Mouse (Mus musculus): Measurements from ENCODE around the gene Ubox5. TPM values are rescaled to one million over a fixed set of nuclear protein-coding genes. Genes with fewer than 3 reads are reported as not detected.

Gene Ubox5
- polyA plus RNA-seq, 1 experiment from 2014 or later: 12.6 TPM

- no peak overlapping the region for H3K4me2 ChIP-seq (replicated peaks)
- WGBS: 32% methylated on average over 16 of the region's 16 CpGs
- no peak for ATAC-seq (ENCODE audit: low FRiP score)
Measured at GRCm38 (mm10) chr2:130638101-130638611, 8.3 kb upstream of the Ubox5 start.

GRCm38 (mm10) chr2:130635847-130636246, 6.0 kb upstream of the Ubox5 start:
- Histone ChIP-seq H3K36me3 (replicated peaks; ENCODE audit: control insufficient read depth, insufficient read depth) (peaks cover 22% of the 10 kb centered on the region), H3K4me1 (replicated peaks; ENCODE audit: control insufficient read depth, insufficient read depth, low read length) (peaks cover 16% of the 10 kb centered on the region), H3K27me3 (ENCODE audit: control insufficient read depth, insufficient read depth, low read length) (peaks cover 65% of the 10 kb centered on the region), H3K9me3 (ENCODE audit: control insufficient read depth, low read length) (no peaks in the 10 kb centered on the region), H3K9ac (0 out of 2 replicates have a peak overlapping the region, but pooled peaks have one; percentile 20), H3K4me3 (replicated peaks; ENCODE audit: low read length) (no peak overlapping the region), H3K4me2 (replicated peaks) (no peak overlapping the region), H3K27ac (no peak overlapping the region)
- ATAC-seq (ENCODE audit: low FRiP score): no peak
- 17% methylated on average over 21 of the region's 21 CpGs for WGBS
- DNase-seq (ENCODE audit: low spot score): no peak

More at GRCm38 (mm10) chr2:130638101-130638611, 8.3 kb upstream of the Ubox5 start:
- Histone ChIP-seq H3K27me3 (ENCODE audit: control insufficient read depth, insufficient read depth, low read length) (peaks cover 66% of the 10 kb centered on the region), H3K4me3 (replicated peaks; ENCODE audit: low read length) (no peak overlapping the region), H3K9me3 (ENCODE audit: control insufficient read depth, low read length) (no peaks in the 10 kb centered on the region), H3K36me3 (replicated peaks; ENCODE audit: control insufficient read depth, insufficient read depth) (peaks cover 22% of the 10 kb centered on the region), H3K27ac (no peak overlapping the region), H3K4me1 (replicated peaks; ENCODE audit: control insufficient read depth, insufficient read depth, low read length) (peaks cover 29% of the 10 kb centered on the region), H3K9ac (no peak overlapping the region)
- DNase-seq (ENCODE audit: low spot score): no peak

DNA sequence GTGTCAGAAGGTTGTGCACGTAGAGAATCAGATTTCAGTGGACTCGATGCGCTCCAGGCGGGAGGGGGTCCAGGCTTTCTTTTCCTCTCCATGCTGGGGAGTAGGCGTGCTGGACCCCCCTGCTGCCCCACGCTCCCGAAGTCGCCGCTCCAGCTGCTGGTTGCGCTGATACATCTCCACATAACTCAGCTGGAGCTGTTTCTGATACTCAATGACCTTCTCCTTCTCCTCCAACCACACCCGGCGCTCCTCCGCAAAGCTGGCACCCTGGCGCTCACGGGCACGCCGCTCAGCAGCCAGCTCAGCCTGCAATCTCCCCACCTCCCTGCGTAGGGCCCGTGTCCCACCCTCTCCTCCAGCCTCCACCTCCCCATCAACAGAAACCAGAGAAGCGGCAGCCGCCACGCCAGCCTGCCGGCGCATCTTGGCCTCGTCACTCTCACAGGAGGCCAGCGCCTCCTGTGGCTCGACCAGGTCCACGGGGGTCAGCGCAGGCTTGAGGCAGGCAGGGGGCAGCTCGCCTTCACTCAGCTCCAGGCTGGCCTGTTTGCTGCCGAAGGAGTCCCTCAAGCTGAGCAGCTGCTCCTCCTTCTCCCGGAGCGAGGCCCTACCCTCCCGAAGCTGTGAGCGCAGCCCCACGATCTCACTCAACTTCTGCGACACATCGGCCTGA, 5.0 kb upstream of the Ubox5 start:
- Histone ChIP-seq H3K4me3 (replicated peaks; ENCODE audit: low read length) (peak overlapping the region; percentile 24), H3K4me2 (replicated peaks) (peak overlapping the region; percentile 55), H3K27me3 (ENCODE audit: control insufficient read depth, insufficient read depth, low read length) (peaks cover 58% of the 10 kb centered on the region), H3K4me1 (replicated peaks; ENCODE audit: control insufficient read depth, insufficient read depth, low read length) (peaks cover 19% of the 10 kb centered on the region), H3K27ac (no peak overlapping the region), H3K36me3 (replicated peaks; ENCODE audit: control insufficient read depth, insufficient read depth) (peaks cover 22% of the 10 kb centered on the region), H3K9ac (peak overlapping the region; percentile 44), H3K9me3 (ENCODE audit: control insufficient read depth, low read length) (no peaks in the 10 kb centered on the region)
- DNase-seq (ENCODE audit: low spot score): no peak
- WGBS: 3% methylated on average over 38 of the region's 38 CpGs
- ATAC-seq (ENCODE audit: low FRiP score): no peak

DNA sequence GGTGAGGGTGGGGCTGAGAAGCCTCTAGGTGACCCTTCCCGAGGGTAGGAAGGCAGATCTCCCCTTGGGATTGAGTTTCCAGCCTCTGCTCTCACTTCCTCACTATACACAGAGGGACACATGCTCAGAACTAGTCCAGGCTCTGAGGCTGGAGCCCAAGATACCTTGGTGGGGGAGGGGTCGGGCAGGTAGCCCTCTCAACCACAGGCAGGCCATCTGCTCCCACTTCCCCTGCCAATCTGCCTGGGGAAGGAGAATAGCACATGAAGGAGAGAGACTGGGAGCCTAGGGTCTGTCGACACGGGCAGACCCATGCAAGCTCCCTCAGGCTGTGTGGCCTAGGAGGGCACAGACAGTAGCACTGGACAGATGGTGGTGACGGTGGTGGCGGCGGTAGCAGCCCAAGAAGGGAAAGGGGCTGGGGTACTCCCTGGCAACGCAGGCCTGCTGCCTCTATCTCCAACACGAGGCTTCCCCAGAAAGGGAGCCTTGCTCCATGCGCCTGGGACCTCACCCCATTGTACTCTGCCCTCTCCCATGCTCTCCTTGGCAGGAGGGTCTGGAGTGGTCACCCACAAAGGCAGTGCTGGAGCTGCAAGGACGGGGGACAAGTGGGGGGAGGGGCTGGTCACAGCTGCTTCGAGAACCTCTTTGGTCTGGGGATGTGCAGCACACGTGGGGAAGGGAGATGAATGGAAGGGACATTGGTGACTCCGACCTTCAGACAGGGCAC, 4.3 kb upstream of the Ubox5 start:
- ATAC-seq (ENCODE audit: low FRiP score) (no peak), DNase-seq (ENCODE audit: low spot score) (no peak)
- Histone ChIP-seq H3K27ac (no peak overlapping the region), H3K9ac (peak overlapping the region; percentile 44), H3K9me3 (ENCODE audit: control insufficient read depth, low read length) (no peaks in the 10 kb centered on the region), H3K27me3 (ENCODE audit: control insufficient read depth, insufficient read depth, low read length) (peaks cover 55% of the 10 kb centered on the region), H3K4me3 (replicated peaks; ENCODE audit: low read length) (peak overlapping the region; percentile 24; the same call in 1 of the 2 replicates), H3K4me2 (replicated peaks) (peak overlapping the region; percentile 55), H3K36me3 (replicated peaks; ENCODE audit: control insufficient read depth, insufficient read depth) (peaks cover 22% of the 10 kb centered on the region), H3K4me1 (replicated peaks; ENCODE audit: control insufficient read depth, insufficient read depth, low read length) (peaks cover 19% of the 10 kb centered on the region)
- WGBS: 8% methylated on average over 13 of the region's 14 CpGs

DNA sequence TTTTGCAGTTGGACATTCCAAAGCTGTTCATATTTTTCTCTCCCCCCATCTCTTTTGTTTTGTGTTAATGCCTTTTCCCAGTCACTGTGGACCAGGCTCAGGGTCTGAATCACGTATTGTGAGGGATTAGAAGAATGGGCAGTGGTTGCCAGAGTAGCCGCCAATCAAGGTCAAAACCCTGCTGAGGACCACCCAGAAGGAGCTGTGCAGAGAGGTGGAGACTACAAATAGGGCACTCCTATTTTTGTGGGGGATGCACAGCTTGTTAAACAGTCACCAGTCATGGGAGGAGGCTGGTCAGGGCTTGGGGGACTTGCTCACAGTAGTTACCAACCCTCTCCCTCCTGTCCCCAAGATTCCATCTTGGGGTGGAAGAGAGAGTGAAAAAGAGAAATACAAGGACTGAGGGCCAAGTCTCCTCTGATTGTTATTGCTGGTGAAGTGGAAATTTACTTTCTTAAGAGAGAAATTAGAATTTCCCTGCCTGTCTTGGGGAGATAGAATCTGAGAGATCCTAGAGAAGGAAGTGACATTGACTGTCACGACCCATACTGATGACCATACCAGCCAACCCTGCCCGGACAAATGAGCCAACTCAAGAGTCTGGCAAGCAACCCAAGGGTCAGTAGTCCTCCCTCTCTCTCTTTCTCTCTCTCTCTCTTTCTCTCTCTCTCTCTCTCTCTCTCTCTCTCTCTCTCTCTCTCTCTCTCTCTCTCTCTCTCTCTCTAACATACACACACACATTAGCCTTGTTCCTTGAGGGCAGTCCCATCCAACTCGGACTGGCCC, 3.2 kb upstream of the Ubox5 start:
- peak; percentile 37 for DNase-seq (ENCODE audit: low spot score)
- Histone ChIP-seq H3K36me3 (replicated peaks; ENCODE audit: control insufficient read depth, insufficient read depth) (peaks cover 22% of the 10 kb centered on the region), H3K4me3 (replicated peaks; ENCODE audit: low read length) (no peak overlapping the region), H3K9me3 (ENCODE audit: control insufficient read depth, low read length) (no peaks in the 10 kb centered on the region), H3K27me3 (ENCODE audit: control insufficient read depth, insufficient read depth, low read length) (peaks cover 45% of the 10 kb centered on the region), H3K9ac (no peak overlapping the region), H3K27ac (no peak overlapping the region), H3K4me2 (replicated peaks) (no peak overlapping the region), H3K4me1 (replicated peaks; ENCODE audit: control insufficient read depth, insufficient read depth, low read length) (peaks cover 24% of the 10 kb centered on the region)
- ATAC-seq (ENCODE audit: low FRiP score): no peak
- 46% methylated on average over 5 of the region's 5 CpGs for WGBS

DNA sequence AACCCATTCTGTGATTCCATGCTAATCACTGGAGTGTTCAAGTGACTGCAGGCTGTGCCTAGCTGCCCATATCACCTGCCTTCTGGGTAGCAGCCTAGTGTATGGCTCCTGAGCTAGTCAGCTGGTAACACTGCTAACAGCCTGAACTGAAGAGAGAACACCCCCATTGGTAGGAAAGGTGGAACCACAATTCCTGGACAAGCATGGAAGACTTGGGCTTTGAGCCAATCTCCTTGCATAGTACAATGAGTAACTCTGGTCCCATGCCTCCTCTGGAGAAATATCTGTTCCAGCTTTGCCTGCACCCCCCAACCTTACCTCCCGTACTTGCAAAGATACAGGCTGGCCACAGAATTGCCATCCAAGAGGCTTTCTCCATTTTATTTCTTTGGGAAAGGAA, 2.6 kb upstream of the Ubox5 start:
- DNase-seq (ENCODE audit: low spot score): no peak
- Histone ChIP-seq H3K36me3 (replicated peaks; ENCODE audit: control insufficient read depth, insufficient read depth) (peaks cover 28% of the 10 kb centered on the region), H3K4me2 (replicated peaks) (no peak overlapping the region), H3K27me3 (ENCODE audit: control insufficient read depth, insufficient read depth, low read length) (peaks cover 38% of the 10 kb centered on the region), H3K27ac (0 out of 2 replicates have a peak overlapping the region, but pooled peaks have one; percentile 11), H3K4me3 (replicated peaks; ENCODE audit: low read length) (no peak overlapping the region), H3K4me1 (replicated peaks; ENCODE audit: control insufficient read depth, insufficient read depth, low read length) (peaks cover 24% of the 10 kb centered on the region), H3K9me3 (ENCODE audit: control insufficient read depth, low read length) (no peaks in the 10 kb centered on the region), H3K9ac (no peak overlapping the region)
- 50% methylated on average over 1 of the region's 1 CpGs for WGBS
- ATAC-seq (ENCODE audit: low FRiP score): no peak

DNA sequence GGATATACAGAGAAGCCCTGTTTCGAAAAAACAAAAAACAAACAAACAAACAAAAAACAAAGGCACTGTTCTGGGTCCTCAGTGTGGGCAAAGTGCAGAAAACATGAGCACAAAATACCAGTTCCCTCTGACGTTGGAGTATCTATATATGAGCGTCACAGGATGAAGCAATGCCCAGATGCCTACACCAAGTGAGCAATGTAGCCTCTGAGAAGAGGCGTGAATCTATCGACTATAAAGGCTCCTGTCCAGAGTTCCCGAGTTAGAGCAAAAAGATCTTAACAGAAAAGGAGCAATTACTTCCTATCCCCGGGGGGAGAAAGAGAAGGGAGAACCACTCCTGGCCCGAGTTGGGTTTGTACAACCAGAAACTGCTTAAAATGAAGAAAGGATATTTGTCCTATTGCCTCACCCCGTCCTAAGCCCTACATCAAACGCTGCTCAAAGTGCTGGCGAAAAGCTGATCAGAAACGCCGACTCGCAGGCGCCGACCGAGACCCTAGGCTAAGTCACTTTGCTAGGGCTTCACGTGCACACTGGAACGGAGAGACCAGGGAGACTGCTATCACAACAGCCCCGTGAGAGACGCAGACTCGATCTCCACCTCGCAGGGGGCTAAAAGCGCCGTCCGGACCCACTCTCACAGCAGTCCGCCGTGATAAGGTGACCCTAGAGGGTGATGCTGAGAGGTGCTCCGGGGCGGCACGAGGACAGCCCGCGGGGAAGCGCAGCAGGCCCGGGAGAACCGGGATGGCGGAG, 579 bp downstream of the Ubox5 start:
- Histone ChIP-seq H3K9me3 (ENCODE audit: control insufficient read depth, low read length) (no peaks in the 10 kb centered on the region), H3K27ac (peak overlapping the region; percentile 71), H3K9ac (peak overlapping the region; percentile 90), H3K4me1 (replicated peaks; ENCODE audit: control insufficient read depth, insufficient read depth, low read length) (peaks cover 12% of the 10 kb centered on the region), H3K27me3 (ENCODE audit: control insufficient read depth, insufficient read depth, low read length) (peaks cover 7% of the 10 kb centered on the region), H3K4me2 (replicated peaks) (peak overlapping the region; percentile 88), H3K4me3 (replicated peaks; ENCODE audit: low read length) (peak overlapping the region; percentile 99), H3K36me3 (replicated peaks; ENCODE audit: control insufficient read depth, insufficient read depth) (peaks cover 28% of the 10 kb centered on the region)
- WGBS: 2% methylated on average over 37 of the region's 37 CpGs
- peak; percentile 64; the same call in 1 of the 2 replicates for ATAC-seq (ENCODE audit: low FRiP score)
- no peak for DNase-seq (ENCODE audit: low spot score)

DNA sequence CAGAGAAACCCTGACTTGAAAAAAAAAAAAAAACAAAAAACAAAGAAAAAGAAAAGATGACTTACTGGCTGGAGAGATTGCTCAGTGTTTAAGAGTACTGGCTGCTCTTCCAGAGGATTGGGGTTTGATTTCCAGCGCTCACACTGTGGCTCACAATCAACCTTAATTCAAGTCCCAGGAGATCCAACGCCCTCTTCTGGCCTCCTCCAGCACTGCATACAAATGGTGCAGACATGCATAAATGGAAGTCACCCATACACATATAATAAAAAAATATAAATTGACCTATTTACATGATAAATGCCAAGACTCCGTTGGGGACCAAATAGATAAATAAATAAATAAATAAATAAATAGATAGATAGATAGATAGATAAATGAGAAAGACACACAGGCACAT, 1.4 kb downstream of the Ubox5 start:
- H3K27ac ChIP-seq: no peak overlapping the region
- H3K4me1 ChIP-seq (replicated peaks; ENCODE audit: control insufficient read depth, insufficient read depth, low read length): peaks cover 8% of the 10 kb centered on the region
- H3K9ac ChIP-seq: no peak overlapping the region
- H3K27me3 ChIP-seq (ENCODE audit: control insufficient read depth, insufficient read depth, low read length): no peaks in the 10 kb centered on the region
- H3K4me2 ChIP-seq (replicated peaks): peak overlapping the region; percentile 88
- ATAC-seq (ENCODE audit: low FRiP score) (no peak), DNase-seq (ENCODE audit: low spot score) (no peak)
- H3K4me3 ChIP-seq (replicated peaks; ENCODE audit: low read length): no peak overlapping the region
- WGBS: 64% methylated on average over 3 of the region's 3 CpGs
- peaks cover 34% of the 10 kb centered on the region for H3K36me3 ChIP-seq (replicated peaks; ENCODE audit: control insufficient read depth, insufficient read depth)
- H3K9me3 ChIP-seq (ENCODE audit: control insufficient read depth, low read length): no peaks in the 10 kb centered on the region
